Mouse (Mus musculus) spleen, embryonic (tissue): Measurements from ENCODE around the gene Bcl11a.

Source experiments
- CTCF ChIA-PET: fragments of 350-600 bp; sonication (Branson Sonifier 250); formaldehyde crosslinking; loops from one replicate; lab custom pipeline; 2022; lab: Charles Lee

The Bcl11a gene

GRCm38 (mm10) chr11:24196460-24197190 lies 118.8 kb downstream of the Bcl11a start:
- CTCF ChIA-PET: interaction anchor here (1.4 kb wide), 1 partner anchor 28 kb away, joined by 3 read pairs; no protein-coding TSS in a partner anchor

GRCm38 (mm10) chr11:24197424-24197823 lies 119.6 kb downstream of the Bcl11a start:
- CTCF ChIA-PET: interaction anchor here (1.4 kb wide), 1 partner anchor 27 kb away, joined by 3 read pairs; no protein-coding TSS in a partner anchor

- CTCF ChIA-PET: interaction anchor here (0.6 to 0.8 kb wide), 2 partner anchors 776 to 835 kb away, joined by 3 read pairs; no protein-coding TSS in a partner anchor
These were observed 121.7 kb downstream of the Bcl11a start for GRCm38 (mm10) chr11:24199560-24199959.

GRCm38 (mm10) chr11:24200310-24200709 lies 122.5 kb downstream of the Bcl11a start:
- CTCF ChIA-PET: interaction anchor here (0.8 kb wide), 1 partner anchor 835 kb away, joined by 3 read pairs; no protein-coding TSS in a partner anchor

GRCm38 (mm10) chr11:24201223-24201622 lies 123.4 kb downstream of the Bcl11a start:
- CTCF ChIA-PET: interaction anchor here (0.6 kb wide), 1 partner anchor 1139 kb away, joined by 7 read pairs; no protein-coding TSS in a partner anchor

- CTCF ChIA-PET: no interaction called here
These were observed 124.9 kb downstream of the Bcl11a start for GRCm38 (mm10) chr11:24202641-24203361.

- CTCF ChIA-PET: no interaction called here
These were observed 125.6 kb downstream of the Bcl11a start for GRCm38 (mm10) chr11:24203489-24203888.

- CTCF ChIA-PET: no interaction called here
These were observed 131.1 kb downstream of the Bcl11a start for GRCm38 (mm10) chr11:24208951-24209351.

- CTCF ChIA-PET: no interaction called here
These were observed 136.8 kb downstream of the Bcl11a start for GRCm38 (mm10) chr11:24214509-24215134.

- CTCF ChIA-PET: no interaction called here
These were observed 140.0 kb downstream of the Bcl11a start for GRCm38 (mm10) chr11:24217741-24218333.

- CTCF ChIA-PET: no interaction called here
These were observed 143.9 kb downstream of the Bcl11a start for GRCm38 (mm10) chr11:24221601-24222307.
